Mouse (Mus musculus): ENCODE results near the gene Gpd1l.

Gene Gpd1l

DNA sequence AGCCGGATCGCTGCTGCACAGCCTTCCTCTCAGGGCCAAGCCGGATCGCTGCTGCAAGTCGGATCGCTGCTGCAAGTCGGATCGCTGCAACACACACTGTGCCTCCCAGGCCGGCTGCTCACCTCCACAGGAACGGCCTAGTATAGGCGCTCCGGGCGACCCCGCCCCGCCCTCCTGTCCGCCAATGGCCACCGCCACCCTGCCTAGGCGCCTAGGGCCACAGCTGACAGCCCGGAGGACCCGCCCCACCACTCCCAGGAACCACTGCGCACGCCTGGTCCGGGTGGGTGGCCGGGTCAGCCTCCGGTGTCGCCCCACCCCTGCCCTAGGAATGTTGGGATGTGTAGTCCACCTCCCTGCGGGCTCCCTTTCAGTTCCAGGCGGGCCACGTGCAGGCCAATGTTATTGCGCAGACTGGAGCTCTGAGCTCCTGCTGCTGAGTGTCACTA is at the start of gene Gpd1l:
Gene Gpd1l (minus strand): TSS at position 265 of the 449 bp plus-strand sequence.
- DNase-seq (ENCODE audit: low read depth, low spot score), result peak; percentile 97

DNA sequence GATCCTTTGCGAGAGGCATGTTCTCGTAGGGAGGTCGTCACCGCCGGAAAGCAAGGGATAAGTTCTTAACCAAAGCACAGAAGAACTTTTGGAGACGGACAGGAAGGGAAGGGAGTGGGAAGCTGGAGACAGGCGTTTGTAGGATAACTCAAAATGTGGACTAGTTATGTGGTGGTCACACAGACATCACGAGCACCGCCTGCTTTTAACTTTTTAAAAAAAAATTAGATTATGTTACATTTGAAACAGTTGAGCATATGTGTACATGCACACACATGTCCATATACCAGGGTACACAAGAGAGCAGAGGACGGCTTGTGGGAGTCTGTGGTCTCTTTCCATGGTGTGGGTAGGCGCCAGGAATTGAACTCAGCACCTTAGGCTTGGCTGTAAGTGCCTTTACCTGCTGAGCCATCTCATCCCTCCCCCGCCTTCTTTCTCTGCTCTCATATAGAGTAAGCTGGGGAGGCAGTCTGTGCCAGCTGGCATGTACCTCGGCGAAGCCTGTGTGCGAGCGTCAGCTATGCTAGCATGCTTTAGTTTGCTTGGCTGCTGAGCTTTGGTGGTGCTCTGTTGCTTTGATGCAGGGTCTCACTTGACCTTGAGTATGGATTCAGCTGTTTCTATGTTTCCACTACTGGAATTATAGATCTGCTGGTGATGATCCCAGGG is 49.0 kb upstream of the Gpd1l start, which contains the start of gene Rps27rt:
Gene Rps27rt (minus strand): TSS at position 51 of the 672 bp plus-strand sequence.
- DNase-seq (ENCODE audit: low read depth, low spot score), result no peak

DNA sequence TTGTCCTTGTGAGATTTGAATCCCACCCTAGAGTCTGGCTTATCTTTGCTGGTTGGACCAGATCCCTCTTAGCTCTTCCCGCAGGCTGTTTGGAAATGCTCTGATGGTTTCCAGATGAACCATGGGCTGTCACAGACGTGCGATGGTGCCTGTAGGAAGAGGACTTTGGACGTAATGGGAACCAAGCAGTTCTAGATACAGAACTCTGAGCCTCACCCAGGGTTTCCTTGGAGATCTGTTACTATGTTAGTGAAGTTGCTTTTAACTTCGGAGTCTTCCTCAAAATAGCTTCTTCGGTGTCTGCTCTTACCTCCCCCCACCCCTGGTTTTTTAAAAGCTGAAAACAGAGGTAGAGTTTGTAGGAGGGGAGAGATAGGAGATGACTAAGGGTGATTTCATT is 46.2 kb upstream of the Gpd1l start:
- DNase-seq (ENCODE audit: low read depth, low spot score), result no peak

DNA sequence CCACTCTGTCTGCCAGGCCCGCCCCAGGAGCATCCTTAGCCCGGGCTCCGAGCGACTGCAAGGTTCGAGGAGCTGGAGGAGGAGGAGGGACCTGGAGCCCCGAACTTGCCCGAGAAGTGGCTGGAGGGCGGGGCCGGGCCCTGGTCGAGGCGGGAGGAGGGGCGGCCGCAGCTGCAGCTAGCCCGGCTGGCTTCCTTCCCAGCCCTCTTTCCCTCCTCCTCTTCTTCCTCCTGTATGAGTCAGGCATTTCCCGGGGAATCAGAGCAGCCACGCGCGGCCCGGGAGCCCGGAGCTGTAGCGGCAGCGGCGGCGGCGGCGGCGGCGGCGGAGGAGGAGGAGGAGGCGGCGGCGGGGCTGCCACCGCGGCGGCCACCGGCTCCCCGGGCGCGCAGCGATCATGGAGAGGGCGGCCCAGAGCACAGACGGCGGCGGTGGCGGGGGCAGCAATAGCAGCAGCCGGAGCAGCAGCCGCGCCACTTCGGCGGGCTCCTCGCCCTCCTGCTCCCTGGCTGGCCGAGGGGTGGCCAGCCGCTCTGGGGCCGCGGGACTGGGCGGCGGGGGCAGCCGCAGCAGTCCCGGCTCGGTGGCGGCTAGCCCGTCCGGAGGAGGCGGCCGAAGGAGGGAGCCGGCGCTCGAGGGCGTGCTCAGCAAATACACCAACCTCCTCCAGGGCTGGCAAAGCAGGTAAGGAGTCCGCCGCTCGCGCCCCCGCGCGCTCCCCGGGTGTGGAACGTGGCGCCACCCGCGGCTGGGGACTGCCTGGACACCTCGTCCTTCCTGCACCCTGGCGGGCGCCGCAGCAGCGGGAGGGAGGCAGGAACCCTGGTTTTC is 44.7 kb upstream of the Gpd1l start, which contains the start of gene Osbpl10:
Gene Osbpl10 (plus strand): TSS at position 289 of the 831 bp plus-strand sequence.
- DNase-seq (ENCODE audit: low read depth, low spot score), result peak; percentile 90

DNA sequence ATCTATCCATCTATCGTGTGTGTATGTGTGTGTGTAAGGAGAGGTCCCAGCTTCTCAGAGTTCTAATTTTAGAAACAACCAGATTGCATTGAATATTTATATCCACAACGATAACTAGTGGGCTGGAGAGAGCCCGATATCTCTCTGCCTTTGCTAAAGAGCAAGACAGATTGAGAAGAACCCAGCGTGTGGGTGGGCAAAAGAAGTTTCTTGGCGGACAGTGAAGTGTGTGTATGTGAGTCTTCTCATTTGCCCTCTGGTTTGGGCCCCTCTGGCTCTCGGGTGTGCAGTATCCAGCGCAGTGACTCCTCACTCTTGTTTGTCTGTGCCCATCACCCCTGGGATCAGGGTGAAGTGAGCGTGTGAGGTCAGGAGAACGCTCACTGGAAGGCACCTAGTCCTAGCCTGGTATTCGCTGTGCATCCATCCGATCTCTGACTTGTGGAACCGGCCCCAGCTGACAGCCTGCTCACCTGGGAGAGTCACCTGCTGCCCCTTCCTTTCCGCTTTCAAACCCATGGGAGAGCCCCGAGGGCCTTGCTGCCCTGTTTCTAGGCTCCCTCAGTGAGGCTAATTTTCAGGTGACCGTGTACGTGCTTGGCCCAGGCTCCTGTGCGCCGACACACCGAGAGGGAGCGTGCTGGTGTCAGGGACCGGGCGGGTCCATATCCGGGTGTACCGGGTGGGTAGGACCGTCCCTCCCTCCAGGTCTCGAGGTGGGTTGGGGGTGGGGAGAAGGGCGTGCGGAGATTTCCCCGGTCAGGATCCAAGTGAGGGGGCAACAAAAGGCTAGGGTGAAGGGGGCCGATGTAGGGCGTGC is 43.9 kb upstream of the Gpd1l start:
- DNase-seq (ENCODE audit: low read depth, low spot score), result no peak

DNA sequence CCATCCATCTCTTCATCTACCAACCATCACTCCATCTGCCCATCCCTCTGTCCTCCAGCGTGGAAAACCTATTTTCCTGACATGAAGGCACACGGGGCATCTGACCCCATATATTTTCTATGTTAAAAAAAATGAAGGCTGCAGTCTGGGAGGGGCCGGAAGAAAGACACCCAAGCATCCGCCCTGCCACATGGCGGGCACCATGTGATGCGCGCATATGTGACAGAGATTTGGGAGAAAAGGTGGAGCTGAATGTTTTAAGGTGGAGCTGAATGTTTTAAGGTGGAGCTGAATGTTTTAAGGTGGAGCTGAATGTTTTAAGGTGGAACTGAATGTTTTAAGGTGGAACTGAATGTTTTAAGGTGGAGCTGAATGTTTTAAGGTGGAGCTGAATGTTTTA is 32.5 kb upstream of the Gpd1l start:
- DNase-seq (ENCODE audit: low read depth, low spot score), result peak; percentile 85

DNA sequence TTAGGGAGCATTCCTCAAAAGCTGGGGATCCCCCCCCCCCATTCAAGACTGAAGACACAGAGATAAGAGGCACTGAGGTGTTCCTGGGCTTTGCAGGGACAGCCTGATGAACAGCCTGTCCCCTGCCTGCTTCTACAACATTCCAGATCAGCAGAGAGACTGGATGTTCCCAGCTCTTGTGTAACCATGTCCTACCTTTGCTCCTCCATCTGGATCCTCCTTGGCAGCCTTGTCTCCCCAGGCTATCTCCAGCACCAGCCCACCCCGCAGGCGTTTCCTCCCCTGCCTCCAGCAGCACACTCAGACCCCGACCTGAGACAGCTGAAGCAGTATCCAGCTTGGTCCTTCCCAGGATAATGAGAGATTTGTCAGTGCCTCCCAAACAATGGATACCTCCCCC is 30.3 kb upstream of the Gpd1l start:
- no peak for DNase-seq (ENCODE audit: low read depth, low spot score)

DNA sequence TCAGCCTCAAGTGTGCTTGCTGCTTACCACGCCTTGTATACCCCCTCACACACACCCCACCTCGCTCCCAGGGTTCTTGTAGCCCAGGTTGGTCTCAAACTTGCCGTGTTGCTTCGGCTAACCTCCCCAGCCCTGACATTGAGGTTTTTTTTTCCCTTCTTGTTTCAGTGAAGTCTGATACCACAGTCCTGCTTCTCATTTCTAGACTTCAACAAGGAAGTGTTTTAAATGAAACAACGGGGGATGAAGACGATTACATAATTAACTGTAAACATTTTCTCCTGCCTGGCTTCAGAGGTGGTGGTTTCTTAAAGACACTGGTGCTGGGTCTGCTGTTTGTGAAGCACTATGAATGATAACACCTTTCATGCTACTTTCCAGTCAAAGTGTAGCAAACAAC is 27.1 kb upstream of the Gpd1l start:
- no peak for DNase-seq (ENCODE audit: low read depth, low spot score)

DNA sequence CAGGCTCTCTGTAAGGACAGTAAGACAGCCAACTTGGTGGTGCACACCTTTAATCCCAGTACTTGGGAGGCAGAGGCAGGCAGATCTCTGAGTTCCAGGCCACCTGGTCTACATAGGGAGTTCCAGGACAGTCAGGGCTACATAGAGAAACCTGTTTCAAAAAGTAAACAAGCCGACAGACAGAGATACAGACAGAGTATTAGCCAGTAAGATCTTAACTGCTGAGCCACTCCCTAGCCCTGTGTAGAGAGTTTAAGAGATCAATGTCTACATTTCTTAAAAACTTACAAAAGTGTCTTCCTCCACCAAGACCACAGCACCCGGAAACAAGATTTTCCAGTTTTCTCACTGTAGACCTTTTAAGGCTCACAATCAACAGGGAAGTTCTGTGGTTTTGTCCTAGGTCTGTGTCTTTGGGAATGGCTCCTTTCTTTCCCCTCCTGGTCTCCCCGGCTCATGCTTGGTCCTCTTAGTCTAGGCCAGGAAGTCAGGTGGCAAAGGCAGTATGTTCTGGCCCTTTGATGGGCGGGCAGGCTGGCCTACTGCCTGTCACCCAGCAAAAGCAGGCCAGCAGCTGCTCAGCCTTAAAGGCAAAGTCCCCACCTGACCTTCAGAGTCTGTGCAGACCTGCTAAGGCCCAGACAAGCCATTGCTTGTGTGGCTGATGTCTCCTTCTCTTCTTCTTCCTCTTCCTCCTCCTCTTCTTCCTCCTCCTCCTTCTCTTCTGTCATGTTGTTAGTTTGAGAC is 26.4 kb upstream of the Gpd1l start:
- DNase-seq (ENCODE audit: low read depth, low spot score), result no peak

DNA sequence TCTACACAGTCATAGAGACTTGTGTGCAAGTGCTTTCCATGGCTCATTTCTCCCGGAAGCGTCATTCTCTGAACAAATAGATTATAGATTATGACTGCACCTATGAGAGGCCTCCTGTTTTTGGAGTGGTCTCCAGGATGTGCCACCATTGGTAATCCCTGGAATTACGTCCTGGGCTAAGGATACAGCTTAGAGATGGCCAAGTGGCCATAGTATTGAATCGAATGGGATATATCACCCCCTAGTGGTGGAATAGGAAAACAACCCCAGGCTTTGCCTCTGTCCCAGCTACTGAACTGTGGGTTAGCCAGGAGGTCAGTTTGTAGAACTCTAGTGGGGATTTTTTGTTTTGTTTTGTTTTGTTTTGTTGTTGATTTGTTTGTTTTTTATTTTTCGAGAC is 23.2 kb upstream of the Gpd1l start:
- peak; percentile 71 for DNase-seq (ENCODE audit: low read depth, low spot score)

DNA sequence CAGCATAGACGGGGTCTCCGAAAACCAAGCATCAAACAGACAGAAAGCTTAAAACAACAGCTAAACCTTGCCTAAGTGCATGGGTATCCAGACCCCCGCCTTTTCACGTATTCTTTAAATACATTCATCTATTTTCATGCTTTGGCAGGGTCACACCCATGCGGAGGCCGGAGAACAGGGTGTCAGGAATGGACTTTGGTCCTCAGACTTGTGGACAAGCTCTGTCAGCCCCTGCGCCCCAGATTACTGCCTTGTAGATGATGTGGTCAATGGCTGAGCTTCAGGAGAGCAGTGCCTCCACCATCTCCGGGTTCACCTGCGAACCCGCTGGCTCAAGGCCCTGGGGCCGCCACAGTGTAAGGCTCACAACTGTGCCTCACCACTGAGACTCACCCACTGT is 21.6 kb upstream of the Gpd1l start:
- no peak for DNase-seq (ENCODE audit: low read depth, low spot score)

DNA sequence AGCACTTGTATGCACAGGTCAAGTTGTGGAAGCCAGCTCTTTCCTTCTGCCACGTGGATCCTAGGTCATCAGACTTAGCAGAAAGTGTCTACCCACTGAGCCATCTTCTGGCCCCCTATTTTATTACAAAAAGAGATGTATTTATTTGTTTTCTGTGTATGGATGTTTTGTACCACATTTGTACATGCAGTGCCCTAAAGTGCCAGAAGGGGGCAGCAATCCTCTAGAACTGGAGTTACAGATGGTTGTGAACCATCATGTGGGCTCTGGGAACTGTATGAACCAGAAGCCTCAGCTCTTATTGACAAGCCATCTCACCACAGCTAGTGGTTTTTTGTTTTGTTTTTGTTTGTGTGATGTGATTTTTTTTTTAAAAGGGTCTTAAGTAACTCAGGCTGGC is 19.1 kb upstream of the Gpd1l start:
- peak; percentile 83 for DNase-seq (ENCODE audit: low read depth, low spot score)

DNA sequence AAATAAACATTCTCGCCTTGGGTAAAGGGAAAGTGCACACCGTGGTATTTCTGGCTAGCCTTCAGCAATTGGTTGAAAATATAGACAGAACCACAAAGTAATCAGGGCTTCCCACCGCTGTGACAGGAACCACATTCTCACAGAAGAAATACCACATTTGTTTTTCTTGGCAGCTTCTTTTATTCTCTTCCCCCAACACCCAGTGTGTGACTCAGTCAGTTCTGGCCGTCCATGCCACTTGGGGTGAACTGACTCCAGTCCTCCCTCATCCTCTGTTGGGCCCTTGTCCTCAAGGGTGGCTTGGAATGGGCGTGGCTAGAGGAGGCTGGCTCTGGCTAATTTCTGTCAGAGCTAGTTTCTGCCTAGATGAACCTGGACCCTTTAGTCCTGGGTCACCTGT is 14.6 kb upstream of the Gpd1l start:
- DNase-seq (ENCODE audit: low read depth, low spot score), result no peak

DNA sequence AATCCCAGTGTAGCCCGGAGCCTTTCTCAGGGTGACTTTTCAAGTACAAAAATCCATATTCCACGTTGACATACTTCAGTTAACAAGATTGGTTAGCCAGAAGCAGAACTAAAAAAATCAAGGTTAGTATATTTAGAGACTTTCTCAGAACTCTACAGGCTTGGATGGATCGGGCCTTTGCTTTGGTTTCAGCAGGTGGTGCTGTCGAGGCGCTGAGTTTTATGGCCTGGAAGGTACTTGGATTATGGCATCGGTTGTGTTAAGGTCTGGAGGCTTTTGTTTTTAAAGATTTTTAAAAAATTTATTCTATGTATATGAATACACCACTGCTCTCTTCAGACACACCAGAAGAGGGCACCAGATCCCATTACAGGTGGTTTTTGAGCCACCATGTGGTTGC is 11.8 kb upstream of the Gpd1l start:
- peak; percentile 60 for DNase-seq (ENCODE audit: low read depth, low spot score)

DNA sequence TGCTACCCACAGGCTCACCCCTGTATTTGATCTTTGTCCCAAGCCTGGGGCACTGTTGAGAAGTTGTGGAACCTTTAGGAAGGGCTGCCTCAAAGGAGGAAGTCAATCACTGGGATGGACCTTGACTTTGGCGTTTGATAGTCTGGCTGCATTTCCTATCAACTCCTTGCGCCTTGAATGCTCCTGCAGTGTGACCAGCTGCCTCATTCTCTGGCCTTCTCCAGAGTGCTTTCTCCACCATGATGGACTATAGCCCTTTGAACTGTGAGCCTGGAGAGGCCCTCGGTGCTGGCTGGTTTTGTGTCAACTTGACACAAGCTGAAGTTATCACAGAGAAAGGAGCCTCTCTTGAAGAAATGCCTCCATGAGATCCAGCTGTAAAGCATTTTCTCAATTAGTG is 10.9 kb upstream of the Gpd1l start:
- DNase-seq (ENCODE audit: low read depth, low spot score), result no peak

DNA sequence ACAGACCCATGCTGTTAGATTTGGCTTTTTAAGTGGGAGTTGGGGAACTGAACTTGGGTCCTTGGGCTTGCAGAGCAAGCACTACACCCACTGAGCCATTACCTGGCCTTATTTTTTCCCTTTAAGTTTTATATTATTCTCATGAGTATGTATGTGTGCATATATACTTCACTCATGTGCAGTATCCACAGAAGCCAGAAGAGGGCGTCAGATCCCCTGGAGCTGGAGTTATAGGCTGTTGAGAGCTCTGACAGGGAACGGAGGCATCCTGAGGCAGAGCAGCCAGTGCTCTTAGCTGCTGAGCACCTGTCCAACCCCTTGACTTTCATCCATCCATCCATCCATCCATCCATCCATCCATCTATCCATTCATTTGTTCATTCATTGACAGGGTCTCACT is 2.9 kb upstream of the Gpd1l start:
- peak; percentile 56 for DNase-seq (ENCODE audit: low read depth, low spot score)

DNA sequence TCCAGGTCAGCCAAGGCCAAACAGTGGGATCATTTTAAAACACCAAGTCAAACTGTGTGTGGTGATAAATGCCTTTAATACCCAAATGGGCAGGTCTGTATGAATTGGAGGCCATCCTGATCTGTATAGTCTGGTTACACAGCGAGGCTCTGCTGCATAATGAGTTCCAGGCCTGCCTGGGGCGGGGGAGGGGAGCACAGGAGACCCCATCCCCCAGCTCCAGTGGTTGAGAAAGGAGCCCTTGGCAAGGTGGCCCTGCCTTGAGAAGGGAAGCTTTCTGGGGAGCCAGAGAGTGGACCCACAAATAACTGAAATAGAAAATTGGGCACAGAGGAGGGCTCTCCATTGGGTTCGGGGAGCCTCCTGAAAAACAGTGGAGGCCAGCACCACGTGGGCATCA is 1.5 kb upstream of the Gpd1l start:
- no peak for DNase-seq (ENCODE audit: low read depth, low spot score)

DNA sequence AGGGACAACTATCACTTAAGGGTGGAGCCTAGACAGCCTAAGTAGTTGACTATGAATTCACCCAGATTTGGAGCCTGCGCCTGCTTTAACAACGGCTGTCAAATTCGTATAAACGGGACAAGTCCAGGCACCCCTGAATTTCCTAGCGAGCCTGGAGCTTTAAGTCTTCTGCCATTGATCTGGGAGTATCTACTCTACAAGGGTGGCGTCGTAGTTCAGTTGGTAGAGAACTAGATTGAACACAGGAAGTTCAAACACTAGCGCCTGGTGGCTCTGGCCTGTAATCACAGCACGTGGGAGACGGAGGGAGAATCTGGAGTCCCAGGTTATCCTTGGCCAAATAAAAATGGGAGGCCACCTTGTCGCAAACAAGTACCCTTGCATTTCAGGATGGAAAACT is 444 bp upstream of the Gpd1l start:
- peak; percentile 90 for DNase-seq (ENCODE audit: low read depth, low spot score)

DNA sequence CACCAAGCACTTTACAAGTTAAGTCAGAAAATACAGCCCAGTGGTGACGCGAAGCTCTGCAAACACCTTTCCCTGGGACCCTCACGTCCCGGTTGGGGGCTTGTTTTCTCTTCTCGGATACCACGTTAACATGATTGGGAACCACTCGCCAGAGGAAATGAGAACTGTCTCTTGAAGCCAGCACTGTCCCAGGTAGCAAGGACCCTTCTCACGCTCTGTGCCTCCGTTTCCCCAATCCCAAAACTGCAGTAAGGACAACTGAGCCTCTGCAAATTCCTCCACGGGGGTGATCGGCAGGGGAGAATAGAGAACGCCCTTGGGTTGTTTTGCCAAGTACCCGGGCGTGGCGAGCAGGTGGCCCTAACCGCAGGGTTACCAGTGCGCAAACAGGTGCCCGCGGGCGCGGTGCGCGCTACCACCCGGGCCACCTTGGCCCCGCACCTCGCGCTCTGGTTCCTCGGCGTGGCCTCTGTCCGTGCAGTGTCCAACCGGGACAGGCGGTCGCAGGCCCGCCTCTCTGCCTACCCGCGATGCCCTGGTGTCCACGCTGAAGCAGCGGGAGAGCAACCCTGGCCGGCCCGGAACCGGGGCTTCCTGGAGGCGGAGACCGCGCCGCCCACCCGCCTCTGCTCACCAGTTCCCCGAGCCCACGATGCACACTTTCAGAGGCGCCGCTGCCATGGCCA is 607 bp downstream of the Gpd1l start:
- DNase-seq (ENCODE audit: low read depth, low spot score), result peak; percentile 30

DNA sequence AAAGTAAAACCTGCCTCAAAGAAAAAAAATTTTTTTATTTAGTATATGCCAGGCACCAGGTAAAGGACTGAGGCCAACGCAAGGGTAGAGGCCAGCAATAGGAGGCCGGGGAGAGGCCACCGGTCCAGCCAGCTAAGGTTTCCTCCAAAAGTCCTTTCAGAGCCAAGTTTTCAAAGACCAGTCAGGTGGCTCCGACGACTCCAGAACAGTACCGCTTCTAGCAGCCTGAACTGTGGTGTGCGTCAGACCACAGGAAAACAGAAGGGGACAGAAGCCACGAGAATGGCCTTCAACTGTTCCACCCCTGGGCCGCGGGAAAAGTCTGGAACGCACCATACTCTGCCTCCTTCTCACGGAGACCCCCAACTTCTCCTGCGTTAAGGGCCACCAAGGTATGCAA is 1.2 kb downstream of the Gpd1l start:
- no peak for DNase-seq (ENCODE audit: low read depth, low spot score)
